Mouse (Mus musculus) embryo, embryonic 11.5 days (tissue): ENCODE measurements around the gene Tspear.
"Not testable (repeated sequence)": the region's sequence is repeated elsewhere in the genome, so short reads cannot be mapped to it uniquely, and the experiment has no call there.

Experiments
- DNase-seq: peaks from one replicate; pipeline ENCODE4 v3.0.0-alpha.2; 2012; ENCODE audit warnings: low read depth, low spot score

The Tspear gene

GRCm38 (mm10) chr10:77711157-77711556 is 24.8 kb downstream of the Tspear start, which contains the start of gene Gm10024:
Gm10024 (plus strand) TSS chr10:77711457.
- DNase-seq = not testable (repeated sequence)

- DNase-seq = no peak
These were observed 27.4 kb downstream of the Tspear start for GRCm38 (mm10) chr10:77713734-77714133.

- DNase-seq = no peak
These were observed 29.1 kb downstream of the Tspear start, which contains the start of gene Gm10142 for GRCm38 (mm10) chr10:77715507-77715906. Gm10142 (plus strand) TSS chr10:77715807.

GRCm38 (mm10) chr10:77720299-77720698 is 33.9 kb downstream of the Tspear start, which contains the start of gene Krtap12-1:
Krtap12-1 (plus strand) TSS chr10:77720599.
- DNase-seq = not testable (repeated sequence)

- no peak for DNase-seq
These were observed 38.5 kb downstream of the Tspear start for GRCm38 (mm10) chr10:77724855-77725254.

GRCm38 (mm10) chr10:77726186-77726585 is 39.8 kb downstream of the Tspear start, which contains the start of gene Gm10100:
Gm10100 (plus strand) TSS chr10:77726486.
- no peak for DNase-seq

GRCm38 (mm10) chr10:77728280-77728679 is 41.9 kb downstream of the Tspear start:
- no peak for DNase-seq

- no peak for DNase-seq
These were observed 42.9 kb downstream of the Tspear start for GRCm38 (mm10) chr10:77729241-77729640.

GRCm38 (mm10) chr10:77735928-77736327 is 49.6 kb downstream of the Tspear start:
- no peak for DNase-seq

GRCm38 (mm10) chr10:77738929-77739328 is 52.6 kb downstream of the Tspear start:
- no peak for DNase-seq

GRCm38 (mm10) chr10:77741924-77742688 is 55.7 kb downstream of the Tspear start, which contains the start of gene Gm18596:
Gm18596 (minus strand) TSS chr10:77742638.
- DNase-seq = not testable (repeated sequence)

- DNase-seq = not testable (repeated sequence)
These were observed 64.3 kb downstream of the Tspear start for GRCm38 (mm10) chr10:77750686-77751085.

- not testable (repeated sequence) for DNase-seq
These were observed 64.9 kb downstream of the Tspear start, which contains the start of gene Gm9736 for GRCm38 (mm10) chr10:77751254-77751653. Gm9736 (minus strand) TSS chr10:77751354.

- not testable (repeated sequence) for DNase-seq
These were observed 65.9 kb downstream of the Tspear start for GRCm38 (mm10) chr10:77752312-77752711.

- no peak for DNase-seq
These were observed 67.1 kb downstream of the Tspear start for GRCm38 (mm10) chr10:77753448-77753847.

- DNase-seq = not testable (repeated sequence)
These were observed 73.2 kb downstream of the Tspear start, which contains the start of gene Gm3233 for GRCm38 (mm10) chr10:77759582-77759981. Gm3233 (minus strand) TSS chr10:77759682.

- no peak for DNase-seq
These were observed 83.4 kb downstream of the Tspear start for GRCm38 (mm10) chr10:77769727-77770126.

GRCm38 (mm10) chr10:77771225-77771624 is 84.9 kb downstream of the Tspear start, which contains the start of gene Gm3238:
Gm3238 (minus strand) TSS chr10:77771325.
- not testable (repeated sequence) for DNase-seq

- not testable (repeated sequence) for DNase-seq
These were observed 85.8 kb downstream of the Tspear start for GRCm38 (mm10) chr10:77772142-77772541.

- DNase-seq = not testable (repeated sequence)
These were observed 90.5 kb downstream of the Tspear start, which contains the start of gene Gm7138 for GRCm38 (mm10) chr10:77776844-77777243. Gm7138 (minus strand) TSS chr10:77776944.

- DNase-seq = not testable (repeated sequence)
These were observed 96.1 kb downstream of the Tspear start, which contains the start of gene Gm3250 for GRCm38 (mm10) chr10:77782442-77782841. Gm3250 (minus strand) TSS chr10:77782542.

- not testable (repeated sequence) for DNase-seq
These were observed 97.0 kb downstream of the Tspear start for GRCm38 (mm10) chr10:77783396-77783795.
